Mouse (Mus musculus): ENCODE results near the gene Cnp. TPM values are rescaled to one million over a fixed set of nuclear protein-coding genes. Genes with fewer than 3 reads are reported as not detected.
"Not testable (repeated sequence)": the region's sequence is repeated elsewhere in the genome, so short reads cannot be mapped to it uniquely, and the experiment has no call there.

The Cnp gene
- polyA plus RNA-seq, 1 experiment from 2014 or later = 41.1 TPM

DNA sequence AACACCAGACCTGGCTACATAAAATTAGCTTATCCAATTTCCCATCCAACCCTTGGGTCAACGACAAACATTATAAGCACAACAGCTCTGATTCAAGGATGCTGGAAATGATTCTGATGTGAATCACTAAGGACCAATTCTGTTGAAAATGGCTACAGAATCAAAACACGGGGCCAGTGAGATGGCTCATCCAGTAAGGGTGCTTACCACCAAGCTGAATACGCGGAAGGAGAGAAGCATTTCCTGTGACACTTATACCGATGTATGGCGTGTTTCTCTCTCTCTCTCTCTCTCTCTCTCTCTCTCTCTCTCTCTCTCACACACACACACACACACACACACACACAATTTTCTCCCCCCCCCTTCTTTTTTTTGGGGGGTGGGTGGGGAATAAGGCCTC, 32.4 kb downstream of the Cnp start:
- WGBS = 94% methylated on average over 6 of the region's 6 CpGs
- peaks cover 8% of the 10 kb centered on the region for H3K4me1 ChIP-seq (ENCODE audit: control insufficient read depth, insufficient read depth, low read length)
- no peak for ATAC-seq (ENCODE audit: low read depth)

DNA sequence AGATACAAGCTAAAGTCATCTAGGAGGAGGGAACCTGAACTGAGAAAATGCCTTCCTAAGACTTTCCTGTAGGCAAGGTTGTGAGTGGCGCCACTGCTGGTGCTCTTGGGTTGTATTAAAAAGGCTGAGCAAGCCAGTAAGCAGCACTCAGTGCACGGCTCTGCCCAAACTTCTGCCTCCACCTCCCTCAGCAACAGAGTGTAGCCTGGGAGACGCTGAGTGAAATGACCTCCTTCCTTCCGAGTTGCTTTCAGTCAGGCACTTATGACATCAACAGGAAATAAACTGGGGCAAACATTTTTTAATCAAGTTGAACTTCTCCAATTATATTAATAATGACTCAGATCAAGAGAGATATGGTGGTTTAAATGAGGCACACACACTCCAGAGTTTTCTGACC, 34.1 kb downstream of the Cnp start:
- H3K4me2 ChIP-seq (ENCODE audit: low read depth, low read length) = no peak overlapping the region
- no peaks in the 10 kb centered on the region for H3K36me3 ChIP-seq (ENCODE audit: control insufficient read depth, insufficient read depth, low read length)
- WGBS = 85% methylated on average over 4 of the region's 4 CpGs
- H3K27ac ChIP-seq (ENCODE audit: low read depth, low read length) = no peak overlapping the region
- no peak overlapping the region for H3K4me3 ChIP-seq (ENCODE audit: low read depth, low read length)
- peaks cover 8% of the 10 kb centered on the region for H3K4me1 ChIP-seq (ENCODE audit: control insufficient read depth, insufficient read depth, low read length)
- no peak overlapping the region for H3K9ac ChIP-seq (replicated peaks; ENCODE audit: low read depth, low read length)
- no peaks in the 10 kb centered on the region for H3K9me3 ChIP-seq (ENCODE audit: control insufficient read depth, low read length)
- no peak for ATAC-seq (ENCODE audit: low read depth)
- no peaks in the 10 kb centered on the region for H3K27me3 ChIP-seq (ENCODE audit: control insufficient read depth, insufficient read depth, low read length)

More for the DNA sequence above, 32.4 kb downstream of the Cnp start:
- Histone ChIP-seq H3K4me2 (ENCODE audit: low read depth, low read length) (no peak overlapping the region), H3K9ac (replicated peaks; ENCODE audit: low read depth, low read length) (no peak overlapping the region), H3K4me3 (ENCODE audit: low read depth, low read length) (no peak overlapping the region), H3K27ac (ENCODE audit: low read depth, low read length) (no peak overlapping the region), H3K9me3 (ENCODE audit: control insufficient read depth, low read length) (no peaks in the 10 kb centered on the region), H3K36me3 (ENCODE audit: control insufficient read depth, insufficient read depth, low read length) (no peaks in the 10 kb centered on the region), H3K27me3 (ENCODE audit: control insufficient read depth, insufficient read depth, low read length) (no peaks in the 10 kb centered on the region)

DNA sequence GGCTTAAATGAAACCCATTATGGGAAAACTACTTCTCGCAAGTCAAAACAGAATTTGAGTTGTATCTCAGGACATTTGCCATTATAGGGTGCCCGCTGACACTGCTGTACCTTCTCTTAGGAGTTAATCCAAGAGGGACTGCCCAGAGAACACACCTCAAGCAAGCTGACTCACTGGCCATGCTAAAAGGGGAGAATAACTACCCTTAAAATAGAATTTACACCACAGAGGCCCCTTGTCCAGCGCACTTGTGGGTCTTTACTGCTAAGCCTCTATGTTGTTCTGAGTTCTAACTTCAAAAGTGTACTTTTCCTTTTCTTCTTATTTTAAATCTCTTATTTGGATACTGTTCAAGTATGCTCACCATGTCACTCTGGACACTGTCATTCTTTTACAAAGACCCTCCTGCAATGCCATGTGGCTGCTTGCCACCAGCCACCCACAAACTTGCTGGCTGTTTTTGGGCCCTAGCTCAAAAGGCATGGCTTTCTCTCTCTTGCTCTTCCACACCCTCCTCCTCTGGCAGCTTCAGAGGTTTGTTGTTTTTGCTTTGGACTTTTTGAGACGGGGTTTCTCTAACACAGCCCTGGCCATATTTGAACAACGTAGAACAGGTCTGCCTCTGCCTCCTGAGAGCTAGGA, 34.8 kb downstream of the Cnp start:
- Histone ChIP-seq H3K4me2 (ENCODE audit: low read depth, low read length) (no peak overlapping the region), H3K36me3 (ENCODE audit: control insufficient read depth, insufficient read depth, low read length) (no peaks in the 10 kb centered on the region), H3K27me3 (ENCODE audit: control insufficient read depth, insufficient read depth, low read length) (no peaks in the 10 kb centered on the region), H3K4me3 (ENCODE audit: low read depth, low read length) (no peak overlapping the region), H3K27ac (ENCODE audit: low read depth, low read length) (no peak overlapping the region), H3K9ac (replicated peaks; ENCODE audit: low read depth, low read length) (no peak overlapping the region), H3K4me1 (ENCODE audit: control insufficient read depth, insufficient read depth, low read length) (peaks cover 3% of the 10 kb centered on the region), H3K9me3 (ENCODE audit: control insufficient read depth, low read length) (no peaks in the 10 kb centered on the region)
- no peak for ATAC-seq (ENCODE audit: low read depth)
- 88% methylated on average over 5 of the region's 5 CpGs for WGBS

DNA sequence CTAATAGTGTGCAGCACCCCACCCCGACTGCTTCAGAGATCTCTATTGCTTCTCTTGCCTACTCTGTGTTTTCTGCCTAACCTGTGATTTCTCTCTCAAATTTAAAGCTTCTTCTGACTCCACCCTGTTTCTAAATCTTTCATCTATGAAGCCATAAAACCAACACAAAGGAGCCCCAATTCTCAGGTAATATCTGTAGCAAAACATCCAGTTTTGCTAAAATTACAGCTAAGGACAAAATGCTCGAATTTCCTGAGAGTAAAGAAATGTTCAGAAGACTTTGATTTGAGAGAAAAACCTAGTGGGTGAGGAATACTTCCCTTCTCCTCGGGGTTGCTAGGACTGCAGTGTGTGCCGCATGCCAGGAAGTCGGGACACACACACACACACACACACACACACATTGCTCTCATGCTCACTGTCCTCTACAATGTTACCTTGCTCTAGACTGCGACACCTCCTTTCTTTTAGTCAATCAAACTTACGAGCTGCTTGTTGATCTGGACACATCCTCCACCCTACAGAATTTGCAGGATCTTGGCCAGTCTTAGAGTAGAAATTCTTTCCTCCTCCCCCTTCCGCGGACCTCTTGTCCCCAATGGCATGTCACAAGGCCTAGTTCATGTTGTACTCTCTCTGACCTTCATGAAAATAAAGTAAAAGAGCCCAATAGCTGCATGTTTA, 35.4 kb downstream of the Cnp start:
- Histone ChIP-seq H3K36me3 (ENCODE audit: control insufficient read depth, insufficient read depth, low read length) (no peaks in the 10 kb centered on the region), H3K9ac (replicated peaks; ENCODE audit: low read depth, low read length) (no peak overlapping the region), H3K4me3 (ENCODE audit: low read depth, low read length) (no peak overlapping the region), H3K4me2 (ENCODE audit: low read depth, low read length) (no peak overlapping the region), H3K27ac (ENCODE audit: low read depth, low read length) (no peak overlapping the region), H3K27me3 (ENCODE audit: control insufficient read depth, insufficient read depth, low read length) (no peaks in the 10 kb centered on the region), H3K9me3 (ENCODE audit: control insufficient read depth, low read length) (no peaks in the 10 kb centered on the region), H3K4me1 (ENCODE audit: control insufficient read depth, insufficient read depth, low read length) (no peaks in the 10 kb centered on the region; the same call in 1 of the 2 replicates)
- WGBS = 80% methylated on average over 9 of the region's 9 CpGs
- no peak for ATAC-seq (ENCODE audit: low read depth)

DNA sequence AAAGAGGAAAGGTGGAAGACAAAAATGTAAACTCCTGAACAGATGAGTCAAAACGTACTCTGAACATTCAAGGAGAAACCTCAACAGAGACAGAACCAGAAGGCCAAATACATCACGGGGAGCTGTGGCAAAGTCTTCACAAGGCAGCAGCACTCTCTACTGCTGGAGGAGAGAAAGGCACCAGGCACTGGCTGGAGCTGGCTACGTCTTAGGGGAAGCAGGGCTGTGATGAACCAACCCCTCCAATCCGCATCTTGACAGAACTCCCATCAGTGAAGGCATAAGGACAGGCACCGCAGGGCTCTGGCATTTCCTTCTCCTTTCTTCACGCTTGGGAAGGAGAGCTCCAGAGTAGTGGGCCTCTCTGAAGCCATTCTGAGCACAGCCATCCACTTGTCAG, 36.9 kb downstream of the Cnp start:
- no peak for ATAC-seq (ENCODE audit: low read depth)
- no peak overlapping the region for H3K27ac ChIP-seq (ENCODE audit: low read depth, low read length)
- H3K4me3 ChIP-seq (ENCODE audit: low read depth, low read length) = no peak overlapping the region
- no peaks in the 10 kb centered on the region for H3K36me3 ChIP-seq (ENCODE audit: control insufficient read depth, insufficient read depth, low read length)
- no peaks in the 10 kb centered on the region for H3K9me3 ChIP-seq (ENCODE audit: control insufficient read depth, low read length)
- H3K4me1 ChIP-seq (ENCODE audit: control insufficient read depth, insufficient read depth, low read length) = no peaks in the 10 kb centered on the region; the same call in 1 of the 2 replicates
- H3K9ac ChIP-seq (replicated peaks; ENCODE audit: low read depth, low read length) = no peak overlapping the region
- 94% methylated on average over 6 of the region's 6 CpGs for WGBS
- no peaks in the 10 kb centered on the region for H3K27me3 ChIP-seq (ENCODE audit: control insufficient read depth, insufficient read depth, low read length)
- H3K4me2 ChIP-seq (ENCODE audit: low read depth, low read length) = no peak overlapping the region

DNA sequence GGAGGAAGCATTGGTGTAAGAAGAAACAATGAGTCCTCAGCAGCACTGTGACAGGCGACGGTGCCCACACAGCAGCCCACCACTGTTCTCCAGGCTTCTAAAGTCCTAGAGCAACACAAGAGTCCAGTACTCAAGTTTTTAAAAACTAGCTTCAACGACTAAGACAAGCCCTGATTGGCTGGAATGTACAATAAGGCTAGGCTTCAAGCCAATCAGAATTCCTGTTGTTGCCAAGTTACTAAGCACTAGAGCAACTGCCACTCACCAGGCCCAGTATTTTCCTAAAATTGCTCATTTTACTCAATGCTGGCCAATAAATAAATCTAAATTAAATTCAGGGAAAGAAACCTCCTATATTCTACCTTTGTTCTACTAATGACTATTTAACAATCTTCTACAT, 38.5 kb downstream of the Cnp start:
- no peak overlapping the region for H3K27ac ChIP-seq (ENCODE audit: low read depth, low read length)
- H3K4me2 ChIP-seq (ENCODE audit: low read depth, low read length) = no peak overlapping the region
- 92% methylated on average over 3 of the region's 3 CpGs for WGBS
- ATAC-seq (ENCODE audit: low read depth) = no peak
- H3K36me3 ChIP-seq (ENCODE audit: control insufficient read depth, insufficient read depth, low read length) = no peaks in the 10 kb centered on the region
- H3K4me3 ChIP-seq (ENCODE audit: low read depth, low read length) = no peak overlapping the region
- H3K9me3 ChIP-seq (ENCODE audit: control insufficient read depth, low read length) = no peaks in the 10 kb centered on the region
- H3K27me3 ChIP-seq (ENCODE audit: control insufficient read depth, insufficient read depth, low read length) = no peaks in the 10 kb centered on the region
- peaks cover 7% of the 10 kb centered on the region for H3K4me1 ChIP-seq (ENCODE audit: control insufficient read depth, insufficient read depth, low read length)
- H3K9ac ChIP-seq (replicated peaks; ENCODE audit: low read depth, low read length) = no peak overlapping the region

DNA sequence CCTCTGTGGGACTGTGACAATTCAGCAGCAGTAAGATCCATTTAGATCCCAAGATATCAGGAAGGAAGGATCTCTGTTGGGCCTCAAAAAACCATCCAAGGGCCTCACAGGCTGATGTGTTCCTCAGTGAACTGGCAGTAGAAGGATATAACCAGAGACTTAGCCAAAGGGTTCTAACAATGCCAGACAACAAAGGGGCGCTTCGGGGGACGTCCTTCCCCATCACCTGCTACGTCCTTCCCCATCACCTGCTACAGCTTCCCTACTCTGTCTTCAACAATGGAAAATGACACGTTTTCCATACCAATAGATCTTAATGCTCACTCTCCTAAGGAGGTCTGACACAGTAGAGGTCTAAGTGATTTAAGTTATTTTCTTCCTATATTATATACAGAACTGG, 41.6 kb downstream of the Cnp start:
- no peak for ATAC-seq (ENCODE audit: low read depth)
- WGBS = 85% methylated on average over 5 of the region's 5 CpGs
- no peaks in the 10 kb centered on the region for H3K36me3 ChIP-seq (ENCODE audit: control insufficient read depth, insufficient read depth, low read length)
- H3K4me2 ChIP-seq (ENCODE audit: low read depth, low read length) = no peak overlapping the region
- H3K4me3 ChIP-seq (ENCODE audit: low read depth, low read length) = no peak overlapping the region
- H3K27ac ChIP-seq (ENCODE audit: low read depth, low read length) = no peak overlapping the region
- H3K9me3 ChIP-seq (ENCODE audit: control insufficient read depth, low read length) = no peaks in the 10 kb centered on the region
- no peak overlapping the region for H3K9ac ChIP-seq (replicated peaks; ENCODE audit: low read depth, low read length)
- H3K4me1 ChIP-seq (ENCODE audit: control insufficient read depth, insufficient read depth, low read length) = peaks cover 11% of the 10 kb centered on the region
- no peaks in the 10 kb centered on the region for H3K27me3 ChIP-seq (ENCODE audit: control insufficient read depth, insufficient read depth, low read length)

DNA sequence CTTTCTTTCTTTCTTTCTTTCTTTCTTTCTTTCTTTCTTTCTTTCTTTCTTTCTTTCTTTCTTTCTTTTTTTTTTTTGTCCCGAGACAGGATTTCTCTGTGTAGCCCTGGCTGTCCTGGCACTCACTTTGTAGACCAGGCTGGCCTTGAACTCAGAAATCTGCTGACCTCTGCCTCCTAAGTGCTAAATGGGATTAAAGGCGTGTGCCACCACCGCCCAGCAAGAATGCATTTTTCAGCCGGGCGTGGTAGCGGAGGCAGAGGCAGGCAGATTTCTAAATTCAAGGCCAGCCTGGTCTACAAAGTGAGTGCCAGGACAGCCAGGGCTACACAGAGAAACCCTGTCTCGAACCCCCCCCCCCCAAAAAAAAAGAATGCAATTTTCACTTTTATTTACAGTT, 42.1 kb downstream of the Cnp start:
- not testable (repeated sequence) for H3K4me3 ChIP-seq (ENCODE audit: low read depth, low read length); H3K27ac ChIP-seq (ENCODE audit: low read depth, low read length); ATAC-seq (ENCODE audit: low read depth); H3K4me2 ChIP-seq (ENCODE audit: low read depth, low read length); H3K9me3 ChIP-seq (ENCODE audit: control insufficient read depth, low read length); H3K27me3 ChIP-seq (ENCODE audit: control insufficient read depth, insufficient read depth, low read length); H3K9ac ChIP-seq (replicated peaks; ENCODE audit: low read depth, low read length); H3K36me3 ChIP-seq (ENCODE audit: control insufficient read depth, insufficient read depth, low read length)
- WGBS = 93% methylated on average over 7 of the region's 7 CpGs
- peaks cover 11% of the 10 kb centered on the region for H3K4me1 ChIP-seq (ENCODE audit: control insufficient read depth, insufficient read depth, low read length)

DNA sequence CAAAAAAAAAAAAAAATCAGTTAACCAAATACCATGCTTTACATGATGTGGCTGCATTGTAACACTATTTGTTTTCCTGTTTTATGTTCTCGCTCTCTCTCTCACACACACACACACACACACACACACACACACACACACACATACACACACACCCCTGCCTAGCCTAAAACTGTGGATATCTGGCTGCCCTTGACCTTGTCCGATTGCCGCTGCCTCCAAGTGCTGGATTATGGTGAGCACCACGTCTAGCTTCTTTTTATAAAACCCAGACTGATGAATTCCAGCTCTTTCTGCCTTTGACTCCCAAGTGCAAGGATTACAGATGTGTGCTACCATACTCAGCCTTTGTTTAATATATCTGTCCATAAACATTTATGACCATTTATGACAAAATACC, 42.8 kb downstream of the Cnp start:
- H3K4me3 ChIP-seq (ENCODE audit: low read depth, low read length) = no peak overlapping the region
- no peaks in the 10 kb centered on the region for H3K36me3 ChIP-seq (ENCODE audit: control insufficient read depth, insufficient read depth, low read length)
- H3K4me1 ChIP-seq (ENCODE audit: control insufficient read depth, insufficient read depth, low read length) = peaks cover 11% of the 10 kb centered on the region
- no peak overlapping the region for H3K27ac ChIP-seq (ENCODE audit: low read depth, low read length)
- H3K27me3 ChIP-seq (ENCODE audit: control insufficient read depth, insufficient read depth, low read length) = no peaks in the 10 kb centered on the region
- no peak overlapping the region for H3K9ac ChIP-seq (replicated peaks; ENCODE audit: low read depth, low read length)
- H3K9me3 ChIP-seq (ENCODE audit: control insufficient read depth, low read length) = no peaks in the 10 kb centered on the region
- peak overlapping the region; percentile 63; the same call in 1 of the 2 replicates for H3K4me2 ChIP-seq (ENCODE audit: low read depth, low read length)
- WGBS = 96% methylated on average over 4 of the region's 4 CpGs
- ATAC-seq (ENCODE audit: low read depth) = no peak
